Mouse (Mus musculus) lung, adult 2 months (tissue): Measurements from ENCODE around the gene Vps26b. TPM values are rescaled to one million over a fixed set of nuclear protein-coding genes. Genes with fewer than 3 reads are reported as not detected.

Experiments used
- DNase-seq: peaks from one replicate; pipeline ENCODE4 v3.0.0; 2022
- H3K4me1 ChIP-seq: fragments of 200-500 bp; 2 replicates; pipeline ENCODE4 v1.6.1; 2011; ENCODE audit warnings: low read length; ENCODE audit not compliant: control insufficient read depth, insufficient read depth
- H3K4me3 ChIP-seq: fragments of 200-500 bp; replicated peaks from 2 replicates; pipeline ENCODE3; 2011; ENCODE audit warnings: low read depth, mild to moderate bottlenecking, control low read depth, low read length; ENCODE audit errors: extremely low read depth
- CTCF ChIP-seq: fragments of 200-500 bp; IDR thresholded peaks from 2 replicates; pipeline ENCODE4 v1.5.1; 2011; ENCODE audit warnings: mild to moderate bottlenecking, low read length, control low read depth; ENCODE audit not compliant: insufficient read depth
- POLR2A ChIP-seq: fragments of 200-500 bp; IDR thresholded peaks from 2 replicates; pipeline ENCODE4 v1.6.1; 2011; ENCODE audit warnings: low read depth, mild to moderate bottlenecking, control low read depth, low read length, borderline replicate concordance; ENCODE audit errors: extremely low read depth
- WGBS: fragments of 180-500 bp; shearing (Covaris S2); methylation state at CpG from one replicate; pipeline ENCODE4 v1.1.7; 2018; 5-methylcytosine and 5-hydroxymethylcytosine counted together
- polyA plus RNA-seq: library from polyadenylated mRNA; depleted of rRNA; stranded (reverse); fragments of >200 nt; gene quantifications from 2 replicates; pipeline ENCODE4 v1.2.3, GENCODE M21; 2012

Vps26b gene
- polyA plus RNA-seq, 1 experiment: 34.7 TPM

DNA sequence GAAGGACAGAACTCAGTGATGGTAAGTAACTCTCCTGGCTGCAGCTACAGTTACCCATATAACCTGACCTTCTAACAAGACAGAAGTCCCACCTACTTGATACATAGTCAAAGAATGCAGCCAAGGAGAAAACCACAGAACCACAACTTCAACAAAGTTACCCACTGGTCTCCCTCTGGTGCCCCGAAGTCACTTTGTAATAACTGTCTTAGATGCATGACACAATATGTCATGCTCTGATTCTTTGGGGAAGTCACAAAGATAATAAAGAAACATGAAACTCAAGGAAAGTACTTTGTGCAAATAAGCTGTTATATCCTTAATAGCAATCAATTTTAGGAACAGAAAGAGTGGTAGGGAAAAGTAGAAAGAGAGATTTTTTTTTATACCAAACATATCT lies 3.2 kb downstream of the Vps26b start:
- no peak for DNase-seq
- TF ChIP-seq POLR2A (no peak), CTCF (no peak)
- H3K4me1 ChIP-seq: peaks cover 14% of the 10 kb centered on the region
- 11% methylated on average over 1 of the region's 1 CpGs for WGBS
- no peak overlapping the region for H3K4me3 ChIP-seq

DNA sequence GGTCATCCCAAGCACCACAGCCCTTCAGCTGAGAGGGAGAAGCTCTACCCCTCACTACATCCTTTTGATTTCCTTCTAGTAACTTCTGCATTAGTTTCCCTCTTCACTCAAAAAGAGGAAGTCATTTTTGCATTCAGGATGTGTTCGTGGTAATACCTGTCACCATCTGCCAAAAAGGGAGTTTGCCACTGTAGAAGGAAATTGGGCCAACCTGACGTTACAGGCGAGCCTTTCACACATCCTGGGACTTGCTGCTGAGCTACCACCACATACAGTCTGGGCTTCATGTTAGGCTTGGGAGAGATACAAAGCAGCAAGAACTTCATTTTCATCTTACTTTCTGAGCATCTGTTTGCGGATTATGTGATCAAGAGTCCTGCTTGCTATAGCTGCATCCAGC lies 6.2 kb downstream of the Vps26b start:
- WGBS: 59% methylated on average over 4 of the region's 4 CpGs
- Histone ChIP-seq H3K4me1 (peaks cover 14% of the 10 kb centered on the region), H3K4me3 (no peak overlapping the region)
- no peak for DNase-seq
- TF ChIP-seq POLR2A (no peak), CTCF (no peak)

- no peak for DNase-seq
Measured at GRCm38 (mm10) chr9:27018961-27019360, 10.9 kb downstream of the Vps26b start.

DNA sequence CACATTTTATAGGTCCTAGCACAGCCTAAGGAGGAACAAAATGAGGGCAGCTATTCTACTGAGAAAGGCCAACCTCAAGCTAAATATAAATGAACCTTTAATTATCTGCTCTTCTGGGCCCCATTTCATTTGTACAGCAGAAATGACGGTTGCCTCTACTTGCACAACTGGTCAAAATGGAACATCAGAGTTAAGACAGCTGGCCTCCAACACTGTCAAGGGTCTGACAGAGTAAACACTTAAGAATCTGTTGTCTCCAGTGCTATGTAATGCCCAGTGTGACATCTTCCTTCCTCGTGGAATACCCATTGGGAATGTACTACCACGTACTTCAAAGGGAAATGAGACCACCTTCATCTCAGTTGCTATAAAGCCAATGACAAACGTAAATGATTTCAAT lies 18.3 kb downstream of the Vps26b start:
- TF ChIP-seq POLR2A (no peak), CTCF (no peak)
- 73% methylated on average over 4 of the region's 4 CpGs for WGBS
- no peak overlapping the region for H3K4me3 ChIP-seq
- DNase-seq: no peak
- no peaks in the 10 kb centered on the region for H3K4me1 ChIP-seq

More at GRCm38 (mm10) chr9:27018961-27019360, 10.9 kb downstream of the Vps26b start:
- no peak for TF ChIP-seq CTCF
- no peak for TF ChIP-seq POLR2A
- H3K4me3 ChIP-seq: no peak overlapping the region
- WGBS: 95% methylated on average over 10 of the region's 10 CpGs
- peaks cover 6% of the 10 kb centered on the region; the same call in 1 of the 2 replicates for H3K4me1 ChIP-seq

GRCm38 (mm10) chr9:27009231-27009630 lies 20.6 kb downstream of the Vps26b start:
- no peak for DNase-seq
- no peaks in the 10 kb centered on the region for H3K4me1 ChIP-seq
- TF ChIP-seq CTCF: no peak
- no peak for TF ChIP-seq POLR2A
- WGBS: 80% methylated on average over 5 of the region's 5 CpGs
- H3K4me3 ChIP-seq: no peak overlapping the region

GRCm38 (mm10) chr9:27006866-27007265 lies 23.0 kb downstream of the Vps26b start:
- no peak for TF ChIP-seq POLR2A
- TF ChIP-seq CTCF: no peak
- Histone ChIP-seq H3K4me3 (no peak overlapping the region), H3K4me1 (no peaks in the 10 kb centered on the region)
- 88% methylated on average over 5 of the region's 5 CpGs for WGBS
- DNase-seq: no peak

GRCm38 (mm10) chr9:27005933-27006332 lies 23.9 kb downstream of the Vps26b start:
- Histone ChIP-seq H3K4me1 (no peaks in the 10 kb centered on the region), H3K4me3 (no peak overlapping the region)
- TF ChIP-seq CTCF (no peak), POLR2A (no peak)
- 91% methylated on average over 1 of the region's 1 CpGs for WGBS
- no peak for DNase-seq

- Histone ChIP-seq H3K4me3 (no peak overlapping the region), H3K4me1 (no peaks in the 10 kb centered on the region)
- no peak for DNase-seq
- TF ChIP-seq POLR2A (no peak), CTCF (no peak)
- 90% methylated on average over 3 of the region's 3 CpGs for WGBS
Measured at GRCm38 (mm10) chr9:27005231-27005630, 24.6 kb downstream of the Vps26b start.

GRCm38 (mm10) chr9:26999461-27000395 lies 30.1 kb downstream of the Vps26b start, which contains the start of the genes Acad8 and Thyn1:
Gene Acad8, minus strand, starts transcription at chr9:26999566.
Gene Thyn1, plus strand, starts transcription at chr9:26999710.
- DNase-seq: peak; percentile 89

GRCm38 (mm10) chr9:26998669-26999460 lies 31.0 kb downstream of the Vps26b start:
- WGBS: under 1% methylated on average over 29 of the region's 29 CpGs
- TF ChIP-seq POLR2A: no peak
- no peak for TF ChIP-seq CTCF
- DNase-seq: no peak

More at GRCm38 (mm10) chr9:26999461-27000395, 30.1 kb downstream of the Vps26b start, which contains the start of the genes Acad8 and Thyn1:
- WGBS: under 1% methylated on average over 35 of the region's 35 CpGs
- H3K4me1 ChIP-seq: peaks cover 4% of the 10 kb centered on the region; the same call in 1 of the 2 replicates
- H3K4me3 ChIP-seq: peak within 1 kb of the TSS; percentile 93
- TF ChIP-seq POLR2A (peak; percentile 72; the same call in 1 of the 2 replicates), CTCF (no peak)

More at GRCm38 (mm10) chr9:26998669-26999460, 31.0 kb downstream of the Vps26b start:
- H3K4me3 ChIP-seq: peak overlapping the region; percentile 93
- peaks cover 4% of the 10 kb centered on the region; the same call in 1 of the 2 replicates for H3K4me1 ChIP-seq
